Mouse (Mus musculus): ENCODE measurements at regions not wholly inside any gene's neighbourhood (a gene's known extent, or its start where the extent isn't known, plus 50 kb on each side); places are given as distances from the start of the nearest gene placed in this dataset.
"Not testable (repeated sequence)": the region's sequence is repeated elsewhere in the genome, so short reads cannot be mapped to it uniquely, and the experiment has no call there.

DNA sequence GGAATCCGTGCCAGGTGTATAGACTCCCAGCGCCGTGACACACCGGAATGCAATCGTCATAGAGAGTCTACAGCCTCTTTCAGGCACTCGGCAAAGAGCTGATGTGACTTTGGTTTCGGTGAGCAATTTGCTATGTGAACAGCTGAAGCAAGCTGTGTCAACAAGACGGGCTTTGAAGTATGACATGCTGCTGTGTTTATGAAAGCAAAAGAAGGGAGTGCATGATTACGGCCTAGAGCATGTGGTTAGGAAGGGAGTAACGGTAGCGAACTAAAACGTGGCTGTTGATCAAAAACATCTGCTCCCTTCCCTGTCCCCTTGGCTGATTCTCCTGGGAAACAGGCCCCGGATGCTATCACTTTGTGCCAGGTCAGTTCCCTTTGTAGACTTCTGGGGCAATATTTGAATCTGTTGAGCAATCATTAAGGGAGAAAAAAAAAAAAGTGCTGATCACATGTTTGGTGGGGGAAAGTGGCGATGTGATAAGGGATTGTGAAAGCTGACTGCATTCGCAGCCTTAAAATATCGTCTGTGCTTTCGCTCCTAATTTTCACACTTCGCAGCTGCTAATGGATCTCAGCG is 764.3 kb downstream of the Robo2 start:
- peak; percentile 4 for DNase-seq

- no peak for DNase-seq
Observed at GRCm38 (mm10) chr16:73613017-73613416, 798.6 kb downstream of the Robo2 start.

- no peak for DNase-seq
Observed at GRCm38 (mm10) chr16:73591421-73591820, 820.2 kb downstream of the Robo2 start.

GRCm38 (mm10) chr16:73561216-73561615 is 850.4 kb downstream of the Robo2 start:
- no peak for DNase-seq

DNA sequence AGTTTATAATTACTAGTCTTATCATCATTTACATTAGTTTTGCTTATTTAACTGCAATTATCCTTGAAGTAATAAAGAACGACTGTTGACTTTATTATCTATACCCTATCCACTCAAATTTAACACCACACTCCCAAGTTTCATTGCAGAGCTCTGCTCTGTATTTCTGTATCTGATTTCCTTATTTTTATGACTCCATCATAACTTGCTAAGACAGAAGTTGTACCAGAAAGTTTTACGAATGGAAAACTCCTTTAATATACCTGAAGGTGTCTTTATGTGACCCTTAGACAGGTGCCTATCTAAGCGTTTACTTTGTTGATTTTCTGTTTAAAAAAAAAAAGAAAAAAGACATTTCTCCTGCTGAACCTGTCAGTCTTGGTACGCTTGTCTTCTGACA is 854.7 kb downstream of the Robo2 start:
- no peak for DNase-seq

- no peak for DNase-seq
Observed at GRCm38 (mm10) chr16:73543651-73544050, 868.0 kb downstream of the Robo2 start.

DNA sequence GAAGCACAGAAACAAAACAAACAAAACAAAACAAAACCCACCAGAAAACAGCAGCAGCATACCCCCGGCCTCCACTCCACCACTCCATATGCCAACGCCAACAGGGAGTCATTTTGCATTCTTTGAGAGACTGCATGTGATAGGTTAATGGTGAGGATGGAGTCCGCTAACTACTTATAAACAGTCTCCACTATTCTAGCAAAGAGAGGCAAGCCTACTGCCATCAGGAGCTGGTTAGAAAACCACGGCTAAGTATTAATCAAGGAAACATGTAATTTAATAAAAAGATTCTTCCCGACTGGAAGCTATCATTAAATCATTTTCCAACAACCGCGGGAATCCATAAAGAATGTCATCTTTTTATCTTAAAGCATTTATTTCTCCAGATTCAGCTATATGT is 873.6 kb downstream of the Robo2 start:
- DNase-seq = no peak

- DNase-seq = no peak
Observed at GRCm38 (mm10) chr16:73537541-73537940, 874.1 kb downstream of the Robo2 start.

- DNase-seq = no peak
Observed at GRCm38 (mm10) chr16:73530191-73530590, 881.4 kb downstream of the Robo2 start.

DNA sequence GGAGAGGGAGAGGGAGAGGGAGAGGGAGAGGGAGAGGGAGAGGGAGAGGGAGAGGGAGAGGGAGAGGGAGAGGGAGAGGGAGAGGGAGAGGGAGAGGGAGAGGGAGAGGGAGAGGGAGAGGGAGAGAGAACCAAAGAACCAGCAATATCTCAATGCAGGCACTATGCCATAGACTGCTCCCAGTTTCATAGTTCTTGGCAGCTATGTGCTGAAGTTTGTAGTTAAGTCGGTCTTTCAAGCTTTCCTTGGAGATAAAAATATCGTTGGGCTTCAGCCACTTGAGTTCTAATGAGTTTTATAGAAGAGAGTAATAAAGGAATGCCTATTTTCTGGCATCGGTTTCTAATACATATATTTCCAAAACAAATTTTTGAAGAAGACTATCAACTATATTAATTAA is 888.7 kb downstream of the Robo2 start:
- not testable (repeated sequence) for DNase-seq

- no peak for DNase-seq
Observed at GRCm38 (mm10) chr16:73504759-73505158, 906.9 kb downstream of the Robo2 start.

- no peak for DNase-seq
Observed at GRCm38 (mm10) chr16:73498636-73499208, 912.9 kb downstream of the Robo2 start.

- no peak for DNase-seq
Observed at GRCm38 (mm10) chr16:73483214-73483856, 928.3 kb downstream of the Robo2 start.

DNA sequence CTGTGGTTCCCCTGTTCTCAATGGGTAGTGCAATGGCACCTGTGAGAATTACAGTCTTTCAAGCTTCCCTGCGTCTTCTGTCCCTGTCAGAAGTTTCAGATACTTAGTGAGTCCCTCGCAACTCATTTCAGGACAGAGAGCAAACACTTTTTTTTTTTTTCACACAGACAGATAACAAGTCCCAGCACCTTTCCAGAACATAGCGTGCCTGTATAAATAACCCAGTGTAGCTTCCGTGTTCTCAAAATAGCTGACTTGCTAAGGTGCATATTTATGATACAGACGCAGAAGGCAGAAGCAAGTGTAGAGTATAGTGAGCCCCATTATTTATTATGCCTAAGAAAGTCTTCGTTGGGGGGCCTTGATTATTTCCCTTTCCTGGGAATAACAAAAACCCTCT is 929.4 kb downstream of the Robo2 start:
- DNase-seq = no peak

DNA sequence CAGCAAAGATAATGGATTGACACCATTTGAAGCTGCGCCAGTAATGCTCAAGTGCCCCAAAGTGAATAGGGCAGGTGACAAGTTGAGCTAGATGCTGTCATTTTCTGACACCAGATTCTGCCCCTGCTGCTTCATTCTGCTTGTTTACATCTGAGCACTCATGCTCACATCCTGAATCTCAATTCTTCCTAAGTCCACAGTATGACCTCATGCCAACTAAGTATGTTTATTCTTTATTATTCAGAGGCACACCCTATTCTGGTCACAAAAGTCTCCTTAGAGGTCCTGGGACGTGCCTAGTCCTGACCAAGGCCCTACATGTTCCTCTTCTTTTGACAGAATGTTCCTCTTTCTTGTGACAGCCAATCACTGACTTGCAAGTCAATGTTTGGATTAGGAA is 938.1 kb downstream of the Robo2 start:
- no peak for DNase-seq

GRCm38 (mm10) chr16:73471547-73471946 is 940.1 kb downstream of the Robo2 start:
- DNase-seq = peak; percentile 41

GRCm38 (mm10) chr16:73470535-73470934 is 941.1 kb downstream of the Robo2 start:
- DNase-seq = no peak

DNA sequence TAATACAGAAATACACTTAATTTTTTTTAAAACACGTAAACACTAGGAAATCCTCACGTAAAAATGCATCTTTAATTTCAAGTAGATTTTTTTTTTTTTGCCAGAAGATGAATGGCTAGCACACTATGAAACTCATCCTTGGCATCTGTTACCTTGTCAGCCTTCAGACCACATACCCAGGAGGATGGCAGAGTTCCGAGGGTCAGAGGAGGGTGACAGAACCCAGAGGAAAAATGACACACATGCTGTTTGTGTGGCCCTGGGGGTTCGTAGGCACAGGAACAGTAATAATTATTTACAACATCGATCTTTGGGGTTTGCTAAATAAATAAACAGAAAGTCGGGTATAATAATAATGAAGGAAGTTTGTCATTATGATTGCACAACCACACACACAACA is 945.3 kb downstream of the Robo2 start:
- no peak for DNase-seq

DNA sequence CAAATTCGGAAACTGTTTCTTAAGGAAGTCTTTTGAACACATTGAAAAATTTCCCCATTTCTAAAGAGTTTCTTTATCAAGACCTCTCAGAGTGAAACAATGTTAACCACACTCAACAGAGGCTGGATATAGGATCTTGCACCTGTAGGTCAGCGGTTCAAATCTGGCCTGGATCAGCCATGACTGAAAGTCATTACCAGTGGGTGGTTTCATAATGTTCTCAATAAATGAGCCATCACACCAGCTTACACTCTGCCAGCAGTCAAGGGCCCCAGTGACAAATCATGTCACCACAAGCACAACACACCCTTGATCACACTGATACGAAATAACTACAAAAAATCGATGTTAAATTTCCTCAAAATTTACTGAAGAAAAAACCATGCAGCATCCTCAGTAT is 949.1 kb downstream of the Robo2 start:
- DNase-seq = no peak

GRCm38 (mm10) chr16:73450634-73451245 is 960.9 kb downstream of the Robo2 start:
- DNase-seq = no peak

DNA sequence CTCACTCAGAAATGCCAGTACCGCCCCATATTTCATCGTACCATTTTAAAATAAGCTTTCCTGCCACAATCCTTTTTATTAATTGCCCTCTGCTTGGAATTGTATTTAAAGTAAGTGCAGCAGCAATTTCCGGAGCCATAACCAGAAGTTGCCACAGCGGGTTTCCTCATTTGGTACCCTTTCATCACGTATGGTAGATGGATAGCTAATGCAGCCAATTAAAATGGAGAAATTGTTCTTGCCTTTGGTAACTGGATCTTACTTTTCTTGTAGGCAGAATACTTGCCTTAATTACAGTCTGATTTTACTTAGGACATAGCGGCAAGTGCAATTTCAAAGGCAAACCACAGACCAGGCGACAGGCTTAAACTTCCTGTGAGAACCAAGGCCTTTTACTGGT is 961.8 kb downstream of the Robo2 start:
- DNase-seq = no peak

GRCm38 (mm10) chr16:73435726-73436125 is 975.9 kb downstream of the Robo2 start:
- DNase-seq = no peak

DNA sequence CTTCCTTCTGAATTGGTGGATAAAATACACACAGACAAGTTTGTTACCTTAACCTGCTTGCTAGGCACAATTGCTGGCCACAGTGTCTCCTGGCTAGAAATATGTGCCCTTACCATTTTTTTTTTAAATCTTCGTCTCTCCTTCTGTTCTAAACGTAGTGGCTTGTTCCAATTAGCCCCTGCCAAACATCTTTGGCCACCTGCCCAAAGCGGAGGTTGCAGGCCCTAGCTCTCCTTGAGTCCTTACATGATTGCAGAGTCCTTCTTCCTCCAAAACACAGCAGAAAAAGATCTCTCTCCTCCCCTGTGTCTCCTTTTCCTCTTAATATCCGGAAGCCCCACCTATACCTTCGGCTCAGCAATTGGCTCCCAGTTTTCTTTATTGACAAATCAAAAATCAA is 986.8 kb downstream of the Robo2 start:
- no peak for DNase-seq

DNA sequence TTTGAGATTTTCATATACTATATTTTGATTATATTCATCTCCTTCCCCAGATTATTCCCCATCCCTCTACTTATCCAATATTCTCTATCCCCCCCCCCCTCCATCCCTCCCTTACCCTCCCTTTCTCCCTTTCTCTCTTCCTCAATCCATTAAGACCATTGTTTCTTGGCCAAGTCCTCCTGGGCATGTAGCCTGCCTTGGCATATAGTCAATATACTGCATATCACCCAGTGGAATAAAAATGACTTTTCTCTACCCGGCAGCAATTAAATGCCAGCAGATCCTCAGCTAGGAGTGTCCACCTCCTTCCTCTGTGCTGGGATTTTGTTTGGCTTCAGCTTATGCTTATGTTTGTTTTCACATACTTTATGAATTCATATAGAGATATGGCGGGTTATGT is 987.3 kb downstream of the Robo2 start:
- no peak for DNase-seq
